Mouse (Mus musculus) kidney, embryonic 15.5 days (tissue): ENCODE results near the gene Aurkaip1. TPM values are rescaled to one million over a fixed set of nuclear protein-coding genes. Genes with fewer than 3 reads are reported as not detected.

Source experiments
- ATAC-seq: fragments of 200-750 bp; cut with Nextera tagmentation; replicated peaks from 2 replicates; pipeline ENCODE4 v1.8.0; 2017; ENCODE audit warnings: moderate TSS enrichment; ENCODE audit not compliant: low FRiP score
- H3K27ac ChIP-seq: fragments of 300-500 bp; sonication (generic); 2 replicates; pipeline ENCODE4 v1.5.1; 2015; ENCODE audit warnings: mild to moderate bottlenecking, inconsistent platforms
- H3K27me3 ChIP-seq: fragments of 300-500 bp; sonication (generic); 2 replicates; pipeline ENCODE4 v1.6.1; 2015; ENCODE audit warnings: inconsistent platforms
- H3K36me3 ChIP-seq: fragments of 300-500 bp; sonication (generic); 2 replicates; pipeline ENCODE4 v1.6.1; 2015; ENCODE audit warnings: inconsistent platforms
- H3K4me1 ChIP-seq: fragments of 300-500 bp; sonication (generic); 2 replicates; pipeline ENCODE4 v1.6.1; 2015; ENCODE audit warnings: inconsistent platforms
- H3K4me2 ChIP-seq: fragments of 300-500 bp; sonication (generic); 2 replicates; pipeline ENCODE4 v1.6.1; 2015; ENCODE audit warnings: moderate library complexity, mild to moderate bottlenecking, inconsistent platforms
- H3K4me3 ChIP-seq: fragments of 300-500 bp; sonication (generic); replicated peaks from 2 replicates; pipeline ENCODE4 v1.5.1; 2015; ENCODE audit warnings: mild to moderate bottlenecking, inconsistent platforms
- H3K9ac ChIP-seq: fragments of 300-500 bp; sonication (generic); 2 replicates; pipeline ENCODE4 v1.6.1; 2015; ENCODE audit warnings: mild to moderate bottlenecking, inconsistent platforms
- H3K9me3 ChIP-seq: fragments of 300-500 bp; sonication (generic); replicated peaks from 2 replicates; pipeline ENCODE4 v1.6.1; 2016; ENCODE audit warnings: inconsistent platforms
- WGBS: fragments of 180-500 bp; shearing (Covaris S2); methylation state at CpG from one replicate; pipeline ENCODE4 v1.1.7; 2015; ENCODE audit warnings: mixed read lengths; 5-methylcytosine and 5-hydroxymethylcytosine counted together
- polyA plus RNA-seq: library from polyadenylated mRNA; unstranded; fragments of >200 nt; fragmentation: Nextera tagmentation; extraction: Ambion mirVana; gene quantifications from 2 replicates; pipeline ENCODE4 v1.2.1, GENCODE M21; 2015

Gene Aurkaip1
- polyA plus RNA-seq, 1 experiment from 2014 or later = 149 TPM

- Histone ChIP-seq H3K4me3 (no peak overlapping the region), H3K9ac (no peak overlapping the region), H3K4me2 (no peak overlapping the region), H3K9me3 (no peaks in the 10 kb centered on the region), H3K4me1 (peaks cover 21% of the 10 kb centered on the region), H3K27me3 (no peaks in the 10 kb centered on the region), H3K36me3 (peaks cover 20% of the 10 kb centered on the region), H3K27ac (no peak overlapping the region)
- WGBS = 100% methylated on average over 1 of the region's 1 CpGs
- no peak for ATAC-seq
Observed at GRCm38 (mm10) chr4:155802075-155802474, 29.0 kb upstream of the Aurkaip1 start.

GRCm38 (mm10) chr4:155802741-155803339 is 28.2 kb upstream of the Aurkaip1 start, which contains the start of gene Mrpl20:
Gene Mrpl20, plus strand, starts transcription at chr4:155802878.
- Histone ChIP-seq H3K9ac (peak within 1 kb of the TSS; percentile 89), H3K27ac (peak within 1 kb of the TSS; percentile 79), H3K4me3 (peak within 1 kb of the TSS; percentile 83), H3K27me3 (no peaks in the 10 kb centered on the region), H3K4me2 (peak within 1 kb of the TSS; percentile 74), H3K36me3 (peaks cover 28% of the 10 kb centered on the region), H3K9me3 (no peaks in the 10 kb centered on the region), H3K4me1 (peaks cover 21% of the 10 kb centered on the region)
- ATAC-seq = peak; percentile 26
- WGBS = 8% methylated on average over 12 of the region's 12 CpGs

DNA sequence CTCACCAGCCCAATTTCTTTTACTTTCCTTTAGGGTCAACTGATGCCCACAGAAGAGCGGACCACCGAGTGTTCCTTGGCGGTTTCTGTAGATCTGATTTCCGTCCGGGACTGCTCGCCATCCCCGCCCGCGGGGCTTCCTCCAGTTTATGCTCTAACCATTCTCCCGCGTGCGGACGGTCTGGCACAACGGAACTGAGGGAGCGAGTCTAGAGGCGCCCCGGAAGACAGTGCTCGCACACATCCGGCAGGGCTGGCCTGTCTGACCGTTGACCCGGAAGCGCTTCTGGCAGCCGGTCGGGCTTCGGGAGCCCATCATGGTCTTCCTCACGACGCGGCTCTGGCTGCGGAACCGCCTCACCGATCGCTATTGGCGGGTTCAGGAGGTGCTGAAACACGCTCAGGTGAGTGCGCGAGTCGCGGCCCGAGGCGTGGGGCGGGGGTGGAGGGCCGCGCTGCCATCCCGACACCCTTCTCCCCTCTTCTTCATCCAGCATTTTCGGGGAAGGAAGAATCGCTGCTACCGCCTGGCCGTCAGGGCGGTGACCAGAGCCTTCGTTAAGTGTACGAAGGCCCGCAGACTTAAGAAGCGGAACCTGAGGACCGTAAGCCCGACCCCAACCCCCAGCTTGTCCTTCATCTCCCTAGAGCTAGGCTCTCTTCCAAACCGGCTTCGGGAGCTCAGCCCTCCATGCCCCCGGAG is 27.6 kb upstream of the Aurkaip1 start:
- H3K9me3 ChIP-seq = no peaks in the 10 kb centered on the region
- ATAC-seq = peak; percentile 98

GRCm38 (mm10) chr4:155807841-155808240 is 23.2 kb upstream of the Aurkaip1 start:
- peaks cover 63% of the 10 kb centered on the region for H3K36me3 ChIP-seq
- no peak overlapping the region for H3K27ac ChIP-seq
- H3K4me3 ChIP-seq = no peak overlapping the region
- no peaks in the 10 kb centered on the region for H3K27me3 ChIP-seq
- peaks cover 27% of the 10 kb centered on the region for H3K4me1 ChIP-seq
- ATAC-seq = no peak
- H3K4me2 ChIP-seq = no peak overlapping the region
- 90% methylated on average over 3 of the region's 3 CpGs for WGBS
- no peaks in the 10 kb centered on the region for H3K9me3 ChIP-seq
- no peak overlapping the region for H3K9ac ChIP-seq

More for the DNA sequence above, 27.6 kb upstream of the Aurkaip1 start:
- H3K4me3 ChIP-seq = peak overlapping the region; percentile 83
- peak overlapping the region; percentile 74 for H3K4me2 ChIP-seq
- H3K27me3 ChIP-seq = no peaks in the 10 kb centered on the region
- WGBS = under 1% methylated on average over 53 of the region's 58 CpGs
- H3K36me3 ChIP-seq = peaks cover 34% of the 10 kb centered on the region
- peaks cover 21% of the 10 kb centered on the region for H3K4me1 ChIP-seq
- peak overlapping the region; percentile 79 for H3K27ac ChIP-seq
- H3K9ac ChIP-seq = peak overlapping the region; percentile 89

- peak within 1 kb of the TSS; percentile 98 for H3K4me3 ChIP-seq
- peak; percentile 100 for ATAC-seq
- no peaks in the 10 kb centered on the region for H3K9me3 ChIP-seq
- no peaks in the 10 kb centered on the region for H3K27me3 ChIP-seq
- under 1% methylated on average over 60 of the region's 60 CpGs for WGBS
- H3K27ac ChIP-seq = peak within 1 kb of the TSS; percentile 95
- H3K4me1 ChIP-seq = peaks cover 22% of the 10 kb centered on the region
- H3K36me3 ChIP-seq = peaks cover 77% of the 10 kb centered on the region
- peak within 1 kb of the TSS; percentile 77 for H3K4me2 ChIP-seq
- H3K9ac ChIP-seq = peak within 1 kb of the TSS; percentile 99
Observed at GRCm38 (mm10) chr4:155811929-155812664, 19.0 kb upstream of the Aurkaip1 start, which contains the start of gene Ccnl2. Gene Ccnl2, plus strand, starts transcription at chr4:155812489.

- H3K9ac ChIP-seq = peak overlapping the region; percentile 99
- H3K4me3 ChIP-seq = peak overlapping the region; percentile 98
- WGBS = under 1% methylated on average over 49 of the region's 49 CpGs
- peaks cover 77% of the 10 kb centered on the region for H3K36me3 ChIP-seq
- H3K27ac ChIP-seq = peak overlapping the region; percentile 95
- H3K4me1 ChIP-seq = peaks cover 22% of the 10 kb centered on the region
- H3K27me3 ChIP-seq = no peaks in the 10 kb centered on the region
- H3K9me3 ChIP-seq = no peaks in the 10 kb centered on the region
- peak; percentile 48 for ATAC-seq
- peak overlapping the region; percentile 77 for H3K4me2 ChIP-seq
Observed at GRCm38 (mm10) chr4:155812665-155813181, 18.3 kb upstream of the Aurkaip1 start.

- H3K4me2 ChIP-seq = no peak overlapping the region
- no peak overlapping the region for H3K9ac ChIP-seq
- H3K4me3 ChIP-seq = no peak overlapping the region
- peaks cover 88% of the 10 kb centered on the region for H3K36me3 ChIP-seq
- no peaks in the 10 kb centered on the region for H3K27me3 ChIP-seq
- H3K27ac ChIP-seq = no peak overlapping the region
- peaks cover 13% of the 10 kb centered on the region for H3K4me1 ChIP-seq
- ATAC-seq = no peak
- WGBS = 88% methylated on average over 4 of the region's 4 CpGs
- H3K9me3 ChIP-seq = no peaks in the 10 kb centered on the region
Observed at GRCm38 (mm10) chr4:155817533-155817932, 13.5 kb upstream of the Aurkaip1 start.

DNA sequence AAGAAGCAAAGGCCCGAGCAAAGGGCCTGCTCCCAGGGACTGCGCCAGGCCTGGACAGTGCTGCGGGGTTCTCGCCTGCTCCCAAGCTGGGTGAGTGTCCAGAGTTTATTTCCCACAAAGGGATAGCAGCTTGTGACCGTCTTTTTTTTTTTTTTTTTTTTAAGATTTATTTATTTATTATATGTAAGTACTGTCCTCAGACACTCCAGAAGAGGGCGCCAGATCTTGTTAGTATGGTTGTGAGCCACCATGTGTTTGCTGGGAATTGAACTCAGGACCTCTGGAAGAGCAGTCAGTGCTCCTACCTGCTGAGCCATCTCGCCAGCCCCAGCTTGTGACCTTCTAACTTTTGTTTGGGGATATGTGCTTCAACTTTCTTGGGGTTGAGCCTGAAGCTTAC is 10.0 kb upstream of the Aurkaip1 start:
- H3K9me3 ChIP-seq = no peaks in the 10 kb centered on the region
- WGBS = 84% methylated on average over 7 of the region's 7 CpGs
- H3K4me1 ChIP-seq = no peaks in the 10 kb centered on the region
- no peaks in the 10 kb centered on the region for H3K27me3 ChIP-seq
- no peak overlapping the region for H3K4me3 ChIP-seq
- H3K4me2 ChIP-seq = no peak overlapping the region
- no peak overlapping the region for H3K27ac ChIP-seq
- peaks cover 96% of the 10 kb centered on the region for H3K36me3 ChIP-seq
- H3K9ac ChIP-seq = no peak overlapping the region
- ATAC-seq = no peak

GRCm38 (mm10) chr4:155823443-155823842 is 7.6 kb upstream of the Aurkaip1 start:
- Histone ChIP-seq H3K4me3 (no peak overlapping the region), H3K27ac (no peak overlapping the region), H3K9ac (no peak overlapping the region), H3K27me3 (no peaks in the 10 kb centered on the region), H3K4me1 (no peaks in the 10 kb centered on the region), H3K4me2 (no peak overlapping the region), H3K36me3 (peaks cover 92% of the 10 kb centered on the region), H3K9me3 (no peaks in the 10 kb centered on the region)
- 95% methylated on average over 16 of the region's 16 CpGs for WGBS
- ATAC-seq = no peak

GRCm38 (mm10) chr4:155829866-155830265 is 1.2 kb upstream of the Aurkaip1 start:
- Histone ChIP-seq H3K27ac (no peak overlapping the region), H3K9ac (no peak overlapping the region), H3K9me3 (no peaks in the 10 kb centered on the region), H3K4me3 (no peak overlapping the region), H3K36me3 (peaks cover 40% of the 10 kb centered on the region), H3K4me2 (no peak overlapping the region), H3K27me3 (no peaks in the 10 kb centered on the region), H3K4me1 (peaks cover 27% of the 10 kb centered on the region)
- no peak for ATAC-seq
- 90% methylated on average over 4 of the region's 4 CpGs for WGBS

GRCm38 (mm10) chr4:155830596-155830995 is 476 bp upstream of the Aurkaip1 start:
- 53% methylated on average over 8 of the region's 8 CpGs for WGBS
- no peak for ATAC-seq
- Histone ChIP-seq H3K36me3 (peaks cover 33% of the 10 kb centered on the region), H3K4me2 (peak overlapping the region; percentile 67), H3K4me1 (peaks cover 27% of the 10 kb centered on the region), H3K9ac (peak overlapping the region; percentile 9; the same call in 1 of the 2 replicates), H3K27me3 (no peaks in the 10 kb centered on the region), H3K9me3 (no peaks in the 10 kb centered on the region), H3K4me3 (peak overlapping the region; percentile 72), H3K27ac (peak overlapping the region; percentile 96; the same call in 1 of the 2 replicates)
